Mouse (Mus musculus): ENCODE measurements around the gene Raet1d.
"Not testable (repeated sequence)": the region's sequence is repeated elsewhere in the genome, so short reads cannot be mapped to it uniquely, and the experiment has no call there.

- TF ChIP-seq CTCF, EP300 (IDR thresholded peaks at IDR 0.05): not testable (repeated sequence)
Measured at GRCm38 (mm10) chr10:22354196-22354574, 6.2 kb upstream of the Raet1d start.
